Mouse (Mus musculus) hindbrain, embryonic 13.5 days (tissue): ENCODE measurements around the gene Clnk. TPM values are rescaled to one million over a fixed set of nuclear protein-coding genes. Genes with fewer than 3 reads are reported as not detected.
A peak's percentile ranks its signal among the peaks of the same experiment; 100 is the strongest.

Experiments
- ATAC-seq: fragments of 200-750 bp; cut with Nextera tagmentation; 2 replicates; pipeline ENCODE4 v1.8.0; 2017; ENCODE audit warnings: moderate TSS enrichment; ENCODE audit not compliant: low FRiP score
- H3K27ac ChIP-seq: fragments of 300-500 bp; sonication (generic); 2 replicates; pipeline ENCODE4 v1.5.1; 2015; ENCODE audit warnings: inconsistent platforms, mild to moderate bottlenecking, moderate library complexity
- H3K27me3 ChIP-seq: fragments of 300-500 bp; sonication (generic); 2 replicates; pipeline ENCODE4 v1.6.1; 2015; ENCODE audit warnings: mild to moderate bottlenecking, inconsistent platforms
- H3K36me3 ChIP-seq: fragments of 300-500 bp; sonication (generic); 2 replicates; pipeline ENCODE4 v1.6.1; 2015; ENCODE audit warnings: mild to moderate bottlenecking, inconsistent platforms
- H3K4me1 ChIP-seq: fragments of 300-500 bp; sonication (generic); replicated peaks from 2 replicates; pipeline ENCODE4 v1.6.1; 2015; ENCODE audit warnings: inconsistent platforms
- H3K4me2 ChIP-seq: fragments of 300-500 bp; sonication (generic); 2 replicates; pipeline ENCODE4 v1.6.1; 2015; ENCODE audit warnings: inconsistent platforms, mild to moderate bottlenecking, moderate library complexity
- H3K4me3 ChIP-seq: fragments of 300-500 bp; sonication (generic); 2 replicates; pipeline ENCODE4 v1.5.1; 2015; ENCODE audit warnings: mild to moderate bottlenecking, inconsistent platforms
- H3K9ac ChIP-seq: fragments of 300-500 bp; sonication (generic); 2 replicates; pipeline ENCODE4 v1.6.1; 2015; ENCODE audit warnings: mild to moderate bottlenecking, inconsistent platforms
- H3K9me3 ChIP-seq: fragments of 300-500 bp; sonication (generic); 2 replicates; pipeline ENCODE4 v1.6.1; 2016; ENCODE audit warnings: inconsistent platforms
- WGBS: fragments of 180-500 bp; shearing (Covaris S2); methylation state at CpG from one replicate; pipeline ENCODE4 v1.1.7; 2015; 5-methylcytosine and 5-hydroxymethylcytosine counted together
- polyA plus RNA-seq: library from polyadenylated mRNA; unstranded; fragments of >200 nt; fragmentation: Nextera tagmentation; extraction: Ambion mirVana; gene quantifications from 2 replicates; pipeline ENCODE4 v1.2.1, GENCODE M21; 2015

Clnk gene
- polyA plus RNA-seq, 1 experiment from 2014 or later = 0.22 TPM

DNA sequence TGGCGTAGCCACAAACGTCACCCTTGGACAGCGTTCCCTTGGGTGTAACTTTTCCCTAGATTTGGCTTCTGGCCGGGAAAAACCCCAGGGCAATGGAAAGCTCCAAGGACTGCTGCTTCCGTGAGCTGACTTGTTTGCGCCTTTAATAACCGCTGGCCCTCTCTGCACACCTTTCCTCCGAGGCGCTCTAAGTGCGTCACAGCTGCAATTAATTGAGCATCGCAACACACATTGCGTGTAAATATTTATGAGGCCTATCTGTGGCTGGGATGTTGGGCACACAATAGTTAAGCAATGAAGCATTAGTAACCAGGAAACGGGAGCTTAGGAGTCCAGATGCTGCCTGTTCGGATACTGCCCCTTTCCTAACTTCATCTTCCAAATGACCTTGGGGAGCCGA lies 90.5 kb downstream of the Clnk start:
- Histone ChIP-seq H3K36me3 (no peaks in the 10 kb centered on the region), H3K4me1 (peaks cover 20% of the 10 kb centered on the region), H3K4me2 (no peak overlapping the region), H3K27ac (no peak overlapping the region), H3K9ac (no peak overlapping the region), H3K9me3 (no peaks in the 10 kb centered on the region), H3K4me3 (no peak overlapping the region), H3K27me3 (no peaks in the 10 kb centered on the region)
- no peak; the same call in 1 of the 2 replicates for ATAC-seq
- 53% methylated on average over 15 of the region's 15 CpGs for WGBS

DNA sequence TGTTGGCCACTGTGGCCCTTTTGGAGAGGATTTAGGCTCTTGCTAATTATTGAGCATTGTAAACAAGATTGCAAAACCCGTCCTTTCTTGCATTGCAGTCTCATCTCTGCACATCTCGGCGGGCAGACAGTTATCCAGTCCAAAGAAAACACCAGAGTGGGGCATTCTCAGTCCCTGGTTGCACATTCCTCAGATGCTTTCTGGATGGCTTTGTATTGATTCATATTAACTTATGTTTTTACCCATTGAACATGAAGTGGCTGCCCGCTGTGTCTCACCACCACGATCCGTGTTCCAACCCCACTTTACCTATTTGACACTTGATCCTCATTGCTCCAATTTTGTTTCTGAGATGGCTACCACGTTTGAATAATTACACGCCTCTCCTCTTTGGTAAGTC lies 90.9 kb downstream of the Clnk start:
- Histone ChIP-seq H3K4me3 (no peak overlapping the region), H3K9ac (no peak overlapping the region), H3K27me3 (no peaks in the 10 kb centered on the region), H3K27ac (no peak overlapping the region), H3K4me2 (no peak overlapping the region), H3K9me3 (no peaks in the 10 kb centered on the region), H3K36me3 (no peaks in the 10 kb centered on the region), H3K4me1 (peaks cover 20% of the 10 kb centered on the region)
- ATAC-seq = no peak
- WGBS = 77% methylated on average over 8 of the region's 8 CpGs

DNA sequence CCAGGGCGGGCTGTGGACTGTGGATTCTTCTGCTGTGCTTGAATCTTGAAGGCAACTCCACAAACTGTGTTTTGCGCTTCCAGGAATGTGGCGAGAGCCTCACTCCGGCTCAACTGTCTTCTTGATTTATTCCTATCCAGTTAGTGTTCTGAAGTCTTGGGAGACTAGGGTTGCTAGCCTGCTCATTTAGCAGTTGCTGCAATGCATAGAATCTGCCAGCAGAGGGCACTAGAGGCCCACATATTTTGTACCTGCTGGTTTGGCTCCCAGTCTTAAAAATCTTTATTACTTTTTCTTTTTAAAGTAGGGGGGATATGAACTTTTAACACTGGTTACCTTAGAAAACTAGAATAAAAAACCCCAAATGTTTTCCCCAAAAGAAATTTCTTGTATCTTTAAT lies 94.8 kb downstream of the Clnk start:
- Histone ChIP-seq H3K9ac (no peak overlapping the region), H3K36me3 (no peaks in the 10 kb centered on the region), H3K27me3 (no peaks in the 10 kb centered on the region), H3K4me2 (no peak overlapping the region), H3K4me3 (no peak overlapping the region), H3K4me1 (peaks cover 7% of the 10 kb centered on the region; the same call in 1 of the 2 replicates), H3K27ac (no peak overlapping the region), H3K9me3 (no peaks in the 10 kb centered on the region)
- 34% methylated on average over 4 of the region's 4 CpGs for WGBS
- ATAC-seq = 0 out of 2 replicates have a peak, but pooled peaks have one; percentile 16

DNA sequence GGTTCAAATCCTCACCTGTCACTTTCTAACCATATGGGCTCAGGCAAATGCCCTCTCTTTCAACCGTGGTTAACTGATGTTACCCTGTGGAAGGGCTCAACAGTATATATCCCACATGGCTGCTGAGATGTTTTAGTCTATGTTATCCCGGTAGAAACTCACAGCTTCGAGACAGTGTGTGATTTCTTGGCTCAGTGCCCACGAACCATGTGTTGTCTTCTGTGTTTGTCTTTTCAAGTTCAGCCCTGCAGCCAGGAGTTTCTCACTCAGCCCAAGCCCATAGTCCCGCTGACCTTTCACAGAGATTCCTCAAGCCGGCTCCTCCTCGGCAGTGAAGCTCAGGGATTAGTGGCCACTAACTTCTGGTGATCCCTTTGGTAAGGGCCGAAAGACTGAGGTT lies 96.0 kb downstream of the Clnk start:
- Histone ChIP-seq H3K27me3 (no peaks in the 10 kb centered on the region), H3K4me2 (no peak overlapping the region), H3K9me3 (no peaks in the 10 kb centered on the region), H3K9ac (no peak overlapping the region), H3K4me3 (no peak overlapping the region), H3K36me3 (no peaks in the 10 kb centered on the region), H3K4me1 (no peaks in the 10 kb centered on the region), H3K27ac (no peak overlapping the region)
- ATAC-seq = no peak
- WGBS = 72% methylated on average over 8 of the region's 8 CpGs

DNA sequence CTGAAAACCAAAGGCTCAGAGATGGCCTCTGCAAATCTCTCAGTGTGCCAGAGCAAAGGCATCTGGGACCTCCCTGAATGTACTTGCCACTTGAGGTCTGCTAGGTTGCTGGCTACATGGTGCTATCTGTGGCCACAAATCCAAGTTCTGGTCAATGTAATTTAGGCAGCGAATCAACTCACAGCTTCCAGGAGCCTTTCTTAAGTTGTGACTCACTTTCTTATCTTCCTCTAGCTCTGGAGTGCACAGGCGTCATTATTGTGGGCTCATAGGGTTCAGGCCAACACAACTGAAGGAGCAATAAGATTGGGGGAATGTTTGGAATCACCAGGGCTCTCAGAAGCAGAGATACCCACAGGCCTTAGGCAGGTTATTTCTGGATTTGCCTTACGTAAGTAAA lies 96.6 kb downstream of the Clnk start:
- no peak overlapping the region for H3K27ac ChIP-seq
- H3K4me2 ChIP-seq = no peak overlapping the region
- no peak overlapping the region for H3K9ac ChIP-seq
- WGBS = 90% methylated on average over 3 of the region's 3 CpGs
- H3K4me1 ChIP-seq = no peaks in the 10 kb centered on the region
- no peaks in the 10 kb centered on the region for H3K27me3 ChIP-seq
- H3K4me3 ChIP-seq = no peak overlapping the region
- ATAC-seq = no peak
- no peaks in the 10 kb centered on the region for H3K36me3 ChIP-seq
- no peaks in the 10 kb centered on the region for H3K9me3 ChIP-seq

DNA sequence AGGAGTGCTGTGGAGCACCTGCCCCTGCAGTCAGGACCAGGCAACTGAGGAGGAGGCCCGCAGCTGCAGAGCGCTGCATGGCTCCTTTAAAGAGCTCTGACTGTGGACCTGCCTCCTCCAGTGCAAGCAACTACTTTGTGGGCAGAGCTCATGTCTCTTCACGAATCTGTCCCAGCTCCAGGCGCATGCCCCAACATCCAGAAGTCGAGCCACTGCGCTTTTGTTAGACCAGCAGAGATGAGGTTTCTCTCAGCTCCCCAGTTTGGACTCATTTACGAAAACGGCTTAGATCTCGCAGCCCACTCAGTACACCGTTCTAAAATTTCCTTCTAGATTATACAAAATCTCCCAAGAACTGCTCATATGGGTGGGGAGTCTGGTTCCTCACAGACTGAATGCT lies 101.1 kb downstream of the Clnk start:
- no peaks in the 10 kb centered on the region for H3K36me3 ChIP-seq
- no peak overlapping the region for H3K4me2 ChIP-seq
- H3K9ac ChIP-seq = no peak overlapping the region
- no peaks in the 10 kb centered on the region for H3K9me3 ChIP-seq
- no peaks in the 10 kb centered on the region for H3K4me1 ChIP-seq
- H3K4me3 ChIP-seq = no peak overlapping the region
- WGBS = 82% methylated on average over 10 of the region's 10 CpGs
- ATAC-seq = no peak
- H3K27me3 ChIP-seq = no peaks in the 10 kb centered on the region
- H3K27ac ChIP-seq = no peak overlapping the region

DNA sequence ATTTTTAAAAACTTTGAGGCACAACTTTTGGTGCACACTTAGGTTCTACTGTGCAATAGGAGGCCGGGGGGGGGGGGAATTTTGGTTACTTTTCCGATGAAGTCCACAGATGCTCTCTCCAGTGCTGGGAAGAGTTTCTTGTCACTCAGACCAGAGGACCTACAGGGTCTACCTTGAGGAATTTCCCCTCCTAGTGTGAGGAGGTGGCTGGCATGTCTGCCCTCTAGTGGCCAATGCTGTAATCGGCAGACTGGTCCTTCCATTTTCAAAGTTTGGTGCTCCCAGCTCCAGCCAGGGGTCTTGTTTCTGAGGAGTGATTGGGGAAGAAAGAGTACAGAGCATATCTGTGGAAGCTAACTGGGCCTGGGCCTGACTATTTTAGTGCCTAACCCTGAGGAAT lies 121.7 kb downstream of the Clnk start:
- no peaks in the 10 kb centered on the region for H3K4me1 ChIP-seq
- no peak overlapping the region for H3K9ac ChIP-seq
- WGBS = 14% methylated on average over 3 of the region's 3 CpGs
- H3K36me3 ChIP-seq = no peaks in the 10 kb centered on the region
- no peak overlapping the region for H3K4me3 ChIP-seq
- H3K27me3 ChIP-seq = no peaks in the 10 kb centered on the region
- no peak for ATAC-seq
- H3K27ac ChIP-seq = no peak overlapping the region
- no peak overlapping the region for H3K4me2 ChIP-seq
- no peaks in the 10 kb centered on the region for H3K9me3 ChIP-seq

DNA sequence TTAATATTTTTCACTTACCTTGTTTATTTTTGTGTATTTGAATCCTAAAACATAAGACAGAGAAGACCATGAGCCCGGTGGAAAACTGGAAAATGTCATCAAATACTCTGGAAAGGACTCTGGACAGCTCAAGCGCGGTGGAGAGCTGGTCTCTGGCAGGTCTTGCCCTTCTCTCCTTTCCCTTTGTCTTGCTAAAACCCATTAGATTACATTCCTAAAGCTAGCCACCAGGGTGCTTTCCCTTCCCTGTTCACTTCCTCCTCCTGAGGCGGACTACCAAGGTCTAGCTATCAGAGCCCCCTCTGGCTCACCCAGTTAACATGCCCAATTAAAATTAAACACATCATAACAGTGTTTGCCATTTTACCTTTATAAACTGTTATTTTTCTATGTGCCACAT lies 123.9 kb downstream of the Clnk start:
- Histone ChIP-seq H3K4me1 (no peaks in the 10 kb centered on the region), H3K27me3 (no peaks in the 10 kb centered on the region), H3K4me3 (no peak overlapping the region), H3K9me3 (no peaks in the 10 kb centered on the region), H3K27ac (no peak overlapping the region), H3K4me2 (no peak overlapping the region), H3K36me3 (no peaks in the 10 kb centered on the region), H3K9ac (no peak overlapping the region)
- WGBS = 15% methylated on average over 4 of the region's 4 CpGs
- ATAC-seq = no peak

DNA sequence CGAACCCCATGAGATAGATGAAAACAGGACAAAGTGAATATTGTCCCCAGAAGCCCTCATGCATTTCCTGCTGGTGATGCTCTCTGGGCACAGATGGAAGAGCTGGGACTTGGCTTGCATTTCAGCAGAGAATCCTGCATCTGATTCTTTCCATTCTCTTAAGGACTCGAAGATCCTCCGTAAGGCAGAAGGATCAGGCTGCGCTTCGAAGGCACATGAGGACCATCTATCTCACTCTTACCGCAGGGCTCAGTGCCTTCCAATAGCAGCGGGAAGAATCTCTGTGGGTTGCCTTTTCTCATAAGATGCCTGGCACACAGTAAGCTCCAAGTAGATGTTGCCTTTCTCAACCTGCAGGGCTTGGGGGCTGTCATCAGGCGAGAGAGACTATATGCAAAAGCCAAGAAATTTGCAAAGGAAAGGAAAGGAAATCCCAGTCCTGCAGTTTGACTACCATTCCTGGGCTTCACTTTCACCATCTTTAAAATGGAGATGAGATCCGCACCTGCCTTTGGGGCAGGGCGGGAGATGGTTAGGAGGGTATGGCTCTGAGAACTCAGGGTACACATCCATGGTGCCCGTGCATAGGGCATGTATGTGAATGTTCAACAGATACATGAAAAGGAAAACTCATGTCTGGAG lies 167.6 kb downstream of the Clnk start:
- Histone ChIP-seq H3K9me3 (no peaks in the 10 kb centered on the region), H3K4me3 (no peak overlapping the region), H3K9ac (no peak overlapping the region), H3K4me1 (no peaks in the 10 kb centered on the region), H3K27me3 (no peaks in the 10 kb centered on the region), H3K36me3 (no peaks in the 10 kb centered on the region), H3K4me2 (no peak overlapping the region), H3K27ac (no peak overlapping the region)
- no peak for ATAC-seq
- WGBS = 69% methylated on average over 11 of the region's 11 CpGs

DNA sequence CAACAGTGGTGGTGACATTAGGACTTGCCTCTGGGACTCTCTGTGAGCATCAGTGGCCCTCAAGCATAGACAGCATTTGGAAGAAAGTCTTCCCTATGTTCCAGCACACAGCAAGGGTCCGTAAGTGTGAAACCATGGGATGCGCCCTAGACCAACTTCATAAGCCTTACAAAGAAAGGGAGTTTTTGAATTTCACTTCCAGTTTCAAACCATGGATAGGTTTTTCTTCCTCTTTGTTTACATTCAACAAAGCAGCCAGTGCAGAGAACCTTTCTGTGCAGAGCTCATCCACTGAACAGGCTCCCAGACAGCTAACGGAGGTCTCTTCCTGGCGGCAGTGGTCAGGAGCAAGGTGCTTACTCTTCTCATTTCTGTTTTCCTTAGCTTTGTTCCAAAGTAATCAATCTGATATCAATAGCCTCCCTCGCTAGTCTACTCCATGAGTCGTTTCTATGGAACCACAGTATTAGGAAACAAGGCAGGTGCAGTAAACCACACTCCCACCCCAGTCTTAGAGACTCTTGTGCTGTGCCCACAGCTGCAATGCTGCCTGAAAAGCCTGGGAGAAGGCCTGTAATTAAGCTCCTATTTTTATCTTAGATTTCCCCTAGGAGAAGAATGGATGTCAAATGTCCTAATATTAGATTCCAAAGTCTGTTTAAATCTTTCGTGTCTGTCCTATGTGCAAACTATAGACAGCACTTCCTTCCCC lies 169.1 kb downstream of the Clnk start:
- no peaks in the 10 kb centered on the region for H3K9me3 ChIP-seq
- no peaks in the 10 kb centered on the region for H3K36me3 ChIP-seq
- H3K27me3 ChIP-seq = no peaks in the 10 kb centered on the region
- ATAC-seq = no peak
- no peak overlapping the region for H3K9ac ChIP-seq
- 88% methylated on average over 7 of the region's 7 CpGs for whole genome bisulfite sequencing
- H3K4me2 ChIP-seq = no peak overlapping the region
- H3K4me3 ChIP-seq = no peak overlapping the region
- H3K27ac ChIP-seq = no peak overlapping the region
- H3K4me1 ChIP-seq = no peaks in the 10 kb centered on the region

DNA sequence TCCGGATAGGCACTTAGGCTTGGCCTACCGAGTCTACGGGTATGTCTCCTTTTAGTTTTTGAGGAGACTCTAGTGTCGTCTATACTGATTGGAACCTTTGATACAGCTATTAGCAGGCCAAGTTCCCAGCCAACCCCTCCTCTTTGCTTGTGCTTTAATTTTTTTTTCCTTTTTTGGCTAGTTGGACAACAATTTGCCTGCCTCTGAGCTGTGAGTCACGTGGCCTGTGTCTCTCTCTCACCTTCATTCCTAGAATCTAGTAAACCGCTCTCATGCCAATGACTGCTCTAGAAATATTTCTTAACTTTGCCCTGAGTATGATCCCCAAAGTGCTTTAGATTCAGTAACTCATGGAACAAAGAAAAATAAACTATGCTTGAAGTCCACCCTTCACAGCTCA lies 173.7 kb downstream of the Clnk start:
- Histone ChIP-seq H3K9me3 (no peaks in the 10 kb centered on the region), H3K27ac (no peak overlapping the region), H3K4me1 (no peaks in the 10 kb centered on the region), H3K4me3 (no peak overlapping the region), H3K27me3 (no peaks in the 10 kb centered on the region), H3K4me2 (no peak overlapping the region), H3K9ac (no peak overlapping the region), H3K36me3 (no peaks in the 10 kb centered on the region)
- ATAC-seq = no peak
- WGBS = 93% methylated on average over 6 of the region's 6 CpGs

DNA sequence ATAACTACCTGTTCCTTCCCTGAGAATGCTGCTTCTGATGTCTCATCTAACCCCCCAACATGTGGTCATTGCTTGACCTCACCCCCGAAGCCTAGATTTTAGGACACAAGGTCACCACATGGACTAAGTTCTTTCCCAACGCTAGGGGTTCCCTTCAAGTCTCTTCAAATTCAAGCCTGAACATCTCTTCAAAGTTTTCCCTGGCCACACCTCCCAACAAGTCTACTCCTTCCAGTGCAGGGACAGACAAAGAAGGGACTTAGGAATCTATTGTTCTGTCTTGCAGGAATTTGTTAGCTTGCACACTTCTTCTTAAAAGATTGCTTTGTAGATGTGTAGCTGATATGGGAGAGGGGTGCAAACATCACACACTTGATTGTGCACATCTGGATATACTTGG lies 174.5 kb downstream of the Clnk start:
- 87% methylated on average over 2 of the region's 2 CpGs for WGBS
- no peaks in the 10 kb centered on the region for H3K36me3 ChIP-seq
- no peaks in the 10 kb centered on the region for H3K4me1 ChIP-seq
- no peaks in the 10 kb centered on the region for H3K9me3 ChIP-seq
- no peak overlapping the region for H3K4me3 ChIP-seq
- no peak for ATAC-seq
- no peak overlapping the region for H3K27ac ChIP-seq
- H3K27me3 ChIP-seq = no peaks in the 10 kb centered on the region
- H3K9ac ChIP-seq = no peak overlapping the region
- no peak overlapping the region for H3K4me2 ChIP-seq

DNA sequence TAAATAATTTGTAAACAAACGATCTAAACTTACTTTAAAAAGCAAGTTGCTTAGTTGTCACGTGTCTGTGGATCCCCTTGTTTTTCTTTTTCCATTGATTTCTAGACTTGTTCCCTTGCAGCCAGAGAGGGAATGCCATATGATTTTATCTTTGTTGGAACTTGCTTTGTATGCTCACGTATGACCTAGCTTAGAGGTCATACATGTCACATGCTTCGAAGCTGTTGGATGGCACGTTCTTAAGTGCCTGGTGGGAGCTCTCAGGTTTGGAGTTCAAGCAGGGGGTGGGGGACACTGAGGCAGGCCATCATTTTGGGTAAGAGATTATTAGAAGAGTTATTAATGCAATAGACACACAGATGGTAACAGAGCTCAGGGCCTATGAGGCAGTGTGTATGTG lies 178.1 kb downstream of the Clnk start:
- 67% methylated on average over 5 of the region's 5 CpGs for WGBS

More for the DNA sequence above, 178.1 kb downstream of the Clnk start:
- Histone ChIP-seq H3K36me3 (no peaks in the 10 kb centered on the region), H3K4me2 (no peak overlapping the region), H3K27ac (no peak overlapping the region), H3K4me1 (no peaks in the 10 kb centered on the region), H3K27me3 (no peaks in the 10 kb centered on the region), H3K9me3 (no peaks in the 10 kb centered on the region), H3K4me3 (no peak overlapping the region), H3K9ac (no peak overlapping the region)
- no peak for ATAC-seq
